Mouse (Mus musculus) MEL (cell line): ENCODE measurements around the gene Kcnt2. TPM values are rescaled to one million over a fixed set of nuclear protein-coding genes. Genes with fewer than 3 reads are reported as not detected.

Experiments used
- DNase-seq: peaks from one replicate; pipeline ENCODE4 v3.0.0; 2011; ENCODE audit warnings: low read depth, low spot score
- H3K27ac ChIP-seq: 2 replicates; pipeline ENCODE4 v1.5.1; 2012; ENCODE audit warnings: low read depth, mild to moderate bottlenecking, control low read depth, low read length, moderate library complexity; ENCODE audit not compliant: control insufficient read depth
- H3K27me3 ChIP-seq, 2 experiments: fragments of 150-350 bp in 1 of 2; sonication (generic) in 1 of 2; 2 replicates each; pipeline ENCODE4 v1.6.1; 2012; ENCODE audit warnings: low read length in 2 of 2, mild to moderate bottlenecking in 2 of 2, improper control_type of control experiment in 1 of 2, moderate library complexity in 1 of 2; ENCODE audit not compliant: insufficient read depth in 2 of 2, control insufficient read depth in 1 of 2
- H3K36me3 ChIP-seq, 2 experiments: 2 replicates each; pipeline ENCODE4 v1.6.1; 2012 to 2014; ENCODE audit warnings: low read length in 2 of 2, improper control_type of control experiment in 1 of 2, inconsistent platforms in 1 of 2, mild to moderate bottlenecking in 1 of 2; ENCODE audit not compliant: insufficient read depth in 2 of 2, control insufficient read depth in 1 of 2
- H3K4me1 ChIP-seq, 2 experiments: fragments of 150-350 bp in 1 of 2; sonication (generic) in 1 of 2; 2 replicates each; pipeline ENCODE4 v1.6.1; 2012; ENCODE audit warnings: low read length in 2 of 2, improper control_type of control experiment in 1 of 2, mild to moderate bottlenecking in 1 of 2; ENCODE audit not compliant: insufficient read depth in 2 of 2, control insufficient read depth in 1 of 2
- H3K4me3 ChIP-seq, 2 experiments: fragments of 150-350 bp in 1 of 2; sonication (generic) in 1 of 2; 2 replicates each; pipeline ENCODE4 v1.5.1; 2012; ENCODE audit warnings: low read depth in 2 of 2, low read length in 2 of 2, mild to moderate bottlenecking in 2 of 2, moderate library complexity in 2 of 2, control low read depth in 1 of 2, improper control_type of control experiment in 1 of 2; ENCODE audit not compliant: control insufficient read depth in 1 of 2, insufficient read depth in 1 of 2
- H3K79me2 ChIP-seq: 2 replicates; pipeline ENCODE4 v1.6.1; 2012; ENCODE audit warnings: mild to moderate bottlenecking, low read length, moderate library complexity; ENCODE audit not compliant: control insufficient read depth, poor library complexity, insufficient read depth
- H3K9ac ChIP-seq: 2 replicates; pipeline ENCODE4 v1.6.1; 2012; ENCODE audit warnings: low read depth, mild to moderate bottlenecking, control low read depth, low read length, moderate library complexity; ENCODE audit not compliant: control insufficient read depth, poor library complexity, severe bottlenecking
- H3K9me3 ChIP-seq: fragments of 150-350 bp; sonication (generic); replicated peaks from 2 replicates; pipeline ENCODE4 v1.6.1; 2012; ENCODE audit warnings: mild to moderate bottlenecking, low read length, improper control_type of control experiment, moderate library complexity; ENCODE audit not compliant: insufficient read depth
- BHLHE40 ChIP-seq: IDR thresholded peaks from 2 replicates; pipeline ENCODE4 v1.6.1; 2012; ENCODE audit warnings: low read depth, mild to moderate bottlenecking, inconsistent platforms, low read length, improper control_type of control experiment, borderline replicate concordance
- CHD1 ChIP-seq: IDR thresholded peaks from 2 replicates; pipeline ENCODE4 v1.6.1; 2012; ENCODE audit warnings: low read depth, mild to moderate bottlenecking, inconsistent platforms, low read length, improper control_type of control experiment
- CHD2 ChIP-seq: IDR thresholded peaks from 2 replicates; pipeline ENCODE4 v1.6.1; 2011; ENCODE audit warnings: low read length, improper control_type of control experiment
- CTCF ChIP-seq, 3 experiments: IDR thresholded peaks in 2 of 3; conservative IDR thresholded peaks in 1 of 3; 2 replicates each; pipeline ENCODE4 v1.5.1; 2011 to 2012; ENCODE audit warnings: low read length in 3 of 3, low read depth in 2 of 3, mild to moderate bottlenecking in 2 of 3, improper control_type of control experiment in 1 of 3, inconsistent platforms in 1 of 3, mixed read lengths in 1 of 3, moderate library complexity in 1 of 3; ENCODE audit not compliant: control insufficient read depth in 1 of 3, insufficient read depth in 1 of 3, poor library complexity in 1 of 3, severe bottlenecking in 1 of 3
- ELF1 ChIP-seq: IDR thresholded peaks from 2 replicates; pipeline ENCODE4 v1.6.1; 2014; ENCODE audit warnings: low read depth, mild to moderate bottlenecking, inconsistent platforms, low read length, improper control_type of control experiment, moderate library complexity
- ETS1 ChIP-seq: IDR thresholded peaks from 2 replicates; pipeline ENCODE4 v1.6.1; 2012; ENCODE audit warnings: low read depth, mild to moderate bottlenecking, inconsistent platforms, low read length, improper control_type of control experiment, moderate library complexity
- HCFC1 ChIP-seq: IDR thresholded peaks from 2 replicates; pipeline ENCODE4 v1.6.1; 2012; ENCODE audit warnings: low read depth, mild to moderate bottlenecking, inconsistent platforms, low read length, improper control_type of control experiment, moderate library complexity
- KAT2A ChIP-seq: conservative IDR thresholded peaks from 2 replicates; pipeline ENCODE4 v1.6.1; 2012; ENCODE audit warnings: low read depth, low read length, improper control_type of control experiment, inconsistent platforms
- MAFK ChIP-seq: IDR thresholded peaks from 2 replicates; pipeline ENCODE4 v1.6.1; 2011; ENCODE audit warnings: low read depth, mild to moderate bottlenecking, low read length, improper control_type of control experiment, borderline replicate concordance
- MAX ChIP-seq: IDR thresholded peaks from 2 replicates; pipeline ENCODE4 v1.6.1; 2011; ENCODE audit warnings: low read length, improper control_type of control experiment
- MAZ ChIP-seq: IDR thresholded peaks from 2 replicates; pipeline ENCODE4 v1.6.1; 2012; ENCODE audit warnings: low read depth, mild to moderate bottlenecking, inconsistent platforms, low read length, improper control_type of control experiment
- MEF2A ChIP-seq: IDR thresholded peaks from 2 replicates; pipeline ENCODE4 v1.6.1; 2014; ENCODE audit warnings: low read depth, mild to moderate bottlenecking, inconsistent platforms, low read length, improper control_type of control experiment; ENCODE audit not compliant: poor library complexity, insufficient replicate concordance, severe bottlenecking; ENCODE audit errors: extremely low read depth
- MYB ChIP-seq: IDR thresholded peaks from 2 replicates; pipeline ENCODE4 v1.6.1; 2011; ENCODE audit warnings: mild to moderate bottlenecking, low read depth, low read length, improper control_type of control experiment
- NELFE ChIP-seq: IDR thresholded peaks from 2 replicates; pipeline ENCODE4 v1.6.1; 2011; ENCODE audit warnings: low read depth, low read length, improper control_type of control experiment
- POLR2AphosphoS2 ChIP-seq: IDR thresholded peaks from 2 replicates; pipeline ENCODE4 v1.6.1; 2011; ENCODE audit warnings: low read length, improper control_type of control experiment
- POLR2AphosphoS5 ChIP-seq: IDR thresholded peaks from 2 replicates; pipeline ENCODE4 v1.6.1; 2012; ENCODE audit warnings: low read depth, borderline replicate concordance, mild to moderate bottlenecking, inconsistent platforms, low read length, moderate library complexity, mixed read lengths
- RAD21 ChIP-seq: IDR thresholded peaks from 2 replicates; pipeline ENCODE4 v1.6.1; 2011; ENCODE audit warnings: mild to moderate bottlenecking, low read depth, low read length, improper control_type of control experiment
- SIN3A ChIP-seq: IDR thresholded peaks from 2 replicates; pipeline ENCODE4 v1.6.1; 2012; ENCODE audit warnings: low read length, improper control_type of control experiment, inconsistent platforms
- SMC3 ChIP-seq: IDR thresholded peaks from 2 replicates; pipeline ENCODE4 v1.6.1; 2011; ENCODE audit warnings: low read depth, low read length, improper control_type of control experiment
- TAL1 ChIP-seq: IDR thresholded peaks from 2 replicates; pipeline ENCODE4 v1.6.1; 2012; ENCODE audit warnings: mild to moderate bottlenecking, inconsistent platforms, low read length, moderate library complexity, mixed read lengths
- TCF12 ChIP-seq: IDR thresholded peaks from 2 replicates; pipeline ENCODE4 v1.6.1; 2014; ENCODE audit warnings: low read depth, mild to moderate bottlenecking, inconsistent platforms, low read length, improper control_type of control experiment, moderate library complexity
- UBTF ChIP-seq: IDR thresholded peaks from 2 replicates; pipeline ENCODE4 v1.6.1; 2012; ENCODE audit warnings: low read depth, mild to moderate bottlenecking, inconsistent platforms, low read length, improper control_type of control experiment, moderate library complexity, borderline replicate concordance; ENCODE audit not compliant: insufficient read depth
- USF1 ChIP-seq: IDR thresholded peaks from 2 replicates; pipeline ENCODE4 v1.6.1; 2014; ENCODE audit warnings: low read depth, mild to moderate bottlenecking, inconsistent platforms, low read length, improper control_type of control experiment, moderate library complexity
- ZC3H11A ChIP-seq: IDR thresholded peaks from 2 replicates; pipeline ENCODE4 v1.6.1; 2012; ENCODE audit warnings: low read depth, mild to moderate bottlenecking, inconsistent platforms, low read length, improper control_type of control experiment
- ZKSCAN1 ChIP-seq: IDR thresholded peaks from 2 replicates; pipeline ENCODE4 v1.6.1; 2012; ENCODE audit warnings: low read depth, mild to moderate bottlenecking, inconsistent platforms, low read length, improper control_type of control experiment, moderate library complexity
- polyA plus RNA-seq, 2 experiments: library from polyadenylated mRNA; stranded (reverse) in 1 of 2; unstranded in 1 of 2; fragments of >175 nt in 1 of 2; fragments of >200 nt in 1 of 2; gene quantifications; 2 replicates each; pipeline versions ENCODE4 v1.2.1 to v1.2.4; 2012; ENCODE audit warnings: low replicate concordance in 2 of 2, low read depth in 1 of 2; ENCODE audit not compliant: insufficient read length in 2 of 2, insufficient read depth in 1 of 2, missing spikeins in 1 of 2
- total RNA-seq: library from RNA; depleted of rRNA; stranded (reverse); fragments of 300-350 nt; gene quantifications from 2 replicates; pipeline ENCODE4 v1.2.3, GENCODE M21; 2012

Kcnt2 gene
- total and polyA plus RNA-seq, 3 experiments = not detected

DNA sequence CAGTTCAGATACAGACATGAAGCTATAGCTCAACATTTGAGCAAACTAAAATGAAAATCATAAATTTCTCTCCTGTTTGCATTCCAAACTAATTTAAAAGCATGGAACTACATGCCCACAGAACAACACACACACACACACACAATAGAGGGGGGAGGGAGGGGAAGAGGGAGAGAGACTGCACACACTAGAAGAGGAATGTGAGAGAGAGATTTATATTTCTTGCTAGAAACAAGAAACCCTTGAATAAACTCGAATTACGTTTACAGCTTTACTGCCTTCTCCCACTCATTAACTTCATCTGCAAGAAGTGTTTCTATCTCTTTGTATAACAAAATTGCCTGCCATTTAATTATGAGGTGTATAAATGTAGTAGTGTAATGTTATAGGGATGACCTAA, 209.9 kb downstream of the Kcnt2 start:
- no peak overlapping the region for H3K9ac ChIP-seq
- no peak for TF ChIP-seq ELF1
- TF ChIP-seq, all 39 proteins: peak for 0
- H3K79me2 ChIP-seq = no peaks in the 10 kb centered on the region
- H3K9me3 ChIP-seq = no peaks in the 10 kb centered on the region
- no peaks in the 10 kb centered on the region for H3K36me3 ChIP-seq
- no peak overlapping the region for H3K4me3 ChIP-seq
- no peaks in the 10 kb centered on the region for H3K27me3 ChIP-seq
- DNase-seq = no peak
- H3K27ac ChIP-seq = no peak overlapping the region
- no peaks in the 10 kb centered on the region for H3K4me1 ChIP-seq

DNA sequence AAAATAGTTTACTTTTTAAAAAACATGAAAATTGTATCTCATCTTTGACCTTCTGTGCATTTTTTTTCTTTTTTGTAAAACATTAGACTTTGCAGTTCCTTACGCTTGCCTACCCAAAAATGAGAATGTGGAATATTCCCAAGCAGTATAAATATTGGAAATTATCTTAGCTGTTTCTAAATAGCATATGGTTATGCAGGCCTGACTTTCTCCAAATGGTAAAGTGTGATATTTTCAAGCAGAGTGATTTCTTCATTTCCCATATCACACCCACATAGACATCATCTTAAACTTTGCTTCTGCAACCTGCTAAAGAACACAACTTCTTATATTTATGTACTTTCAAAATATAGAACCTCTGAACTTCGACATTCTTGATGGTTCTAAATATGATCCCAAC, 210.9 kb downstream of the Kcnt2 start:
- Histone ChIP-seq H3K4me1 (no peaks in the 10 kb centered on the region), H3K27ac (no peak overlapping the region), H3K9ac (no peak overlapping the region), H3K4me3 (no peak overlapping the region), H3K27me3 (no peaks in the 10 kb centered on the region), H3K36me3 (no peaks in the 10 kb centered on the region), H3K79me2 (no peaks in the 10 kb centered on the region), H3K9me3 (no peaks in the 10 kb centered on the region)
- no peak for TF ChIP-seq MAFK
- no peak for TF ChIP-seq MEF2A
- no peak for TF ChIP-seq ETS1
- TF ChIP-seq POLR2AphosphoS5 = no peak
- TF ChIP-seq ZKSCAN1 = no peak
- no peak for TF ChIP-seq SIN3A
- no peak for TF ChIP-seq KAT2A
- no peak for TF ChIP-seq CHD1
- TF ChIP-seq ELF1 = no peak
- TF ChIP-seq MAX = no peak
- TF ChIP-seq CHD2 = no peak
- no peak for TF ChIP-seq MYB
- DNase-seq = no peak

DNA sequence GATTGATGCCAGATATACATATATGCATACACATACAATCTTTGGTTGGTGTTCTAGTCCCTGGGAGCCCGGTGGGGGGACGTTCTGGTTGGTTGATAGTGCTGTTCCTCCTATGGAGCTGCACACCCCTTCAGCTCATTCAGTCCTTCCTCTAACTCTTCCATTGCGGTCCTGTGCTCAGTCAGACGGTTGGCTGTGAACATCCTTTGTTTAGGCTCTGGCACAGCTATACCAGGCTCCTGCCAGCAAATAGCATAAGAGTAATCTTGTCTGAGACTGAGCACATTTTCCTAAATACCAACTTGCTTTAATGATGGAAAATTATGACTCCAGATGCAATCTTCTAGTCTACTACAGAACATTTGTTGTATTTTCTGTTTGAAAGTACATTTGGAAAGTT, 222.4 kb downstream of the Kcnt2 start:
- Histone ChIP-seq H3K36me3 (no peaks in the 10 kb centered on the region), H3K79me2 (no peaks in the 10 kb centered on the region), H3K27me3 (no peaks in the 10 kb centered on the region), H3K4me3 (no peak overlapping the region), H3K4me1 (no peaks in the 10 kb centered on the region), H3K27ac (no peak overlapping the region), H3K9me3 (no peaks in the 10 kb centered on the region), H3K9ac (no peak overlapping the region)
- DNase-seq = no peak
- TF ChIP-seq BHLHE40 = no peak
- no peak for TF ChIP-seq CHD1
- TF ChIP-seq KAT2A = no peak
- no peak for TF ChIP-seq TCF12
- TF ChIP-seq NELFE = no peak
- no peak for TF ChIP-seq USF1
- TF ChIP-seq SMC3 = no peak
- no peak for TF ChIP-seq CTCF (IDR thresholded peaks at IDR 0.05 in 2 of 3, conservative IDR thresholded peaks at IDR 0.05 in 1 of 3; ENCODE audit: control insufficient read depth in 1 of 3, insufficient read depth in 1 of 3, low read depth in 2 of 3, low read length in 3 of 3, poor library complexity in 1 of 3, severe bottlenecking in 1 of 3)
- no peak for TF ChIP-seq POLR2AphosphoS2
- TF ChIP-seq ZC3H11A = no peak
- no peak for TF ChIP-seq HCFC1
- TF ChIP-seq MAZ = no peak
- no peak for TF ChIP-seq ETS1
- TF ChIP-seq MYB = no peak
- TF ChIP-seq RAD21 = no peak
- TF ChIP-seq UBTF = no peak
- no peak for TF ChIP-seq TAL1
- TF ChIP-seq CHD2 = no peak
